Mouse (Mus musculus) megakaryocyte, embryonic 14.5 days (primary cell): Measurements from ENCODE around the gene Nfic. TPM values are rescaled to one million over a fixed set of nuclear protein-coding genes. Genes with fewer than 3 reads are reported as not detected.
"Not testable (repeated sequence)": the region's sequence is repeated elsewhere in the genome, so short reads cannot be mapped to it uniquely, and the experiment has no call there.

Experiments
- H3K27me3 ChIP-seq: replicated peaks from 2 replicates; pipeline ENCODE3; 2012; ENCODE audit warnings: inconsistent platforms
- H3K36me3 ChIP-seq: replicated peaks from 2 replicates; pipeline ENCODE3; 2012; ENCODE audit warnings: low read length, inconsistent platforms, mixed read lengths
- H3K4me1 ChIP-seq: 2 replicates; pipeline ENCODE4 v1.6.1; 2012; ENCODE audit warnings: inconsistent platforms
- H3K4me3 ChIP-seq: replicated peaks from 2 replicates; pipeline ENCODE3; 2012; ENCODE audit warnings: moderate library complexity, mild to moderate bottlenecking, inconsistent platforms
- H3K9me3 ChIP-seq: 2 replicates; pipeline ENCODE4 v1.6.1; 2012; ENCODE audit warnings: inconsistent platforms
- FLI1 ChIP-seq: IDR thresholded peaks from 2 replicates; pipeline ENCODE4 v1.6.1; 2012; ENCODE audit warnings: low read length, inconsistent platforms, mixed read lengths
- GATA1 ChIP-seq: IDR thresholded peaks from 3 replicates; pipeline ENCODE4 v1.6.1; 2012; ENCODE audit warnings: mixed read lengths, low read length, inconsistent platforms, borderline replicate concordance
- polyA plus RNA-seq: library from polyadenylated mRNA; stranded (reverse); fragments of >175 nt; gene quantifications from 2 replicates; pipeline ENCODE4 v1.2.3, GENCODE M21; 2012; ENCODE audit warnings: low replicate concordance; ENCODE audit not compliant: insufficient read depth

Nfic gene
- polyA plus RNA-seq, 1 experiment = 184 TPM

GRCm38 (mm10) chr10:81452237-81452946 lies 3.0 kb downstream of the Nfic start:
- Histone ChIP-seq H3K4me1 (peaks cover 33% of the 10 kb centered on the region), H3K36me3 (no peaks in the 10 kb centered on the region), H3K9me3 (no peaks in the 10 kb centered on the region), H3K4me3 (peak overlapping the region; percentile 78), H3K27me3 (peaks cover 72% of the 10 kb centered on the region)
- TF ChIP-seq GATA1 (no peak), FLI1 (no peak)

DNA sequence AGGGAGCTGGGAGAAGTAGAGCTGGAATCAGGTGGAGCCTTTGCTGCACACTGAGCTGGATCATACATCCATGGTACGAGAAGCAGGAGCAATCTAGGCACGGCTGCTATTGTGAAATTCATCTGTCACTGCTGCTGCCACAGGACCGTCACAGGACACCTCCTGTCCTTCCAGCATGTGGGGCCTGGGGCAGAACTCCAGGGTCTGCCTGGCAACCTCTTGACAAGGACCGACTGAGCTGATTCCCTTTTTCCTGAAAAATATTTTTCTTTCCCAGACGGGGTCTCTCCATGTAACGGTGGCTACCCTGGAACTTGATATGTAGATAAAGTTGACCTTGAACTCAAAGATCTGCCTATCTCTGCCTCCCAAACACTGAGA lies 4.1 kb downstream of the Nfic start:
- TF ChIP-seq FLI1 (no peak), GATA1 (no peak)
- H3K4me1 ChIP-seq = peaks cover 25% of the 10 kb centered on the region
- H3K9me3 ChIP-seq = no peaks in the 10 kb centered on the region
- H3K4me3 ChIP-seq = no peak overlapping the region
- no peaks in the 10 kb centered on the region for H3K36me3 ChIP-seq
- H3K27me3 ChIP-seq = peaks cover 66% of the 10 kb centered on the region

- H3K9me3 ChIP-seq = no peaks in the 10 kb centered on the region
- no peak for TF ChIP-seq GATA1
- TF ChIP-seq FLI1 = no peak
- no peaks in the 10 kb centered on the region for H3K36me3 ChIP-seq
- peaks cover 24% of the 10 kb centered on the region for H3K4me1 ChIP-seq
- peaks cover 62% of the 10 kb centered on the region for H3K27me3 ChIP-seq
- H3K4me3 ChIP-seq = no peak overlapping the region
Measured at GRCm38 (mm10) chr10:81450641-81451364, 4.6 kb downstream of the Nfic start.

- H3K4me3 ChIP-seq = no peak overlapping the region
- TF ChIP-seq GATA1 (no peak), FLI1 (no peak)
- H3K36me3 ChIP-seq = no peaks in the 10 kb centered on the region
- H3K4me1 ChIP-seq = peaks cover 21% of the 10 kb centered on the region
- no peaks in the 10 kb centered on the region for H3K9me3 ChIP-seq
- peaks cover 55% of the 10 kb centered on the region for H3K27me3 ChIP-seq
Measured at GRCm38 (mm10) chr10:81450140-81450539, 5.3 kb downstream of the Nfic start.

GRCm38 (mm10) chr10:81445516-81445915 lies 9.9 kb downstream of the Nfic start:
- peaks cover 24% of the 10 kb centered on the region for H3K27me3 ChIP-seq
- H3K4me1 ChIP-seq, H3K9me3 ChIP-seq, H3K4me3 ChIP-seq, H3K36me3 ChIP-seq: not testable (repeated sequence)

DNA sequence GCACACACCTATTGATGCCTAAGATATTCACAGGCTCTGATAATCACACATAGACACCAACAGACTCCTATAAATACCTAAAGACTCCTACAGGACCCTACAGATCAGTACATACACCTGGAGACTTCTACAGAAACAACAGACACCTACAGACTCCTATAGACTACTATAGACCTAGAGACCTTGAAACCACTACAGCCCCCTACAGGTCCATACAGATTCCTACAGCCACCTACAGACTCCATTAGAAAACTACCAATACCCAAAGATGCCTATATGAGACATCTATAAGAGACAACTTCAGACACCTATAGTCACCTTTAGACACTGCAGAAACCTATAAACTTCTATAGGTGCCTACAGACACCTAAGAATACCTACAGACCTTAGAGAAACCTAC lies 14.4 kb downstream of the Nfic start:
- TF ChIP-seq FLI1 = no peak
- no peak for TF ChIP-seq GATA1
- Histone ChIP-seq H3K9me3 (no peaks in the 10 kb centered on the region), H3K27me3 (peaks cover 15% of the 10 kb centered on the region), H3K36me3 (no peaks in the 10 kb centered on the region), H3K4me1 (no peaks in the 10 kb centered on the region), H3K4me3 (no peak overlapping the region)

DNA sequence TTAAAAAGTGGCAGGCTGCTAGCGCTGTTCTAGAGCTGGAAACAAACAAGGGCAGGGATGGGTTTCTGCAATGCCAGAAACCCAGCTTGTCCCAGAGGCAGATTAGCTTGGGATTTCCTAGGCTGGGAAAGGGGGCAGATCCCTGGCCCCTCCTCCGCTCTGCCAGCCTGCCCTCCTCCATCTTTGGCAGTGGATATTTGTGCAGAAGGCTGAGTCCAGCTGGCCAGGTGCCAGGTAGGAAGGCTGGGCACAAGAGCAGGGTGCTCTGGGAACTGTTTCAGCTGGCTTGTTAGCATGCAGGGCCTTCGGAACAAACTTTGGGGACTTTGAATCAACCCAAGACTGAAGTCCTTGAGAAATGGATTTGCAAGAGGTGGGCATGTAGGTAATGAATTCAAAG lies 20.0 kb downstream of the Nfic start:
- TF ChIP-seq FLI1 = no peak
- TF ChIP-seq GATA1 = no peak
- Histone ChIP-seq H3K27me3 (peaks cover 3% of the 10 kb centered on the region), H3K4me3 (no peak overlapping the region), H3K9me3 (no peaks in the 10 kb centered on the region), H3K36me3 (no peaks in the 10 kb centered on the region), H3K4me1 (peaks cover 47% of the 10 kb centered on the region)

DNA sequence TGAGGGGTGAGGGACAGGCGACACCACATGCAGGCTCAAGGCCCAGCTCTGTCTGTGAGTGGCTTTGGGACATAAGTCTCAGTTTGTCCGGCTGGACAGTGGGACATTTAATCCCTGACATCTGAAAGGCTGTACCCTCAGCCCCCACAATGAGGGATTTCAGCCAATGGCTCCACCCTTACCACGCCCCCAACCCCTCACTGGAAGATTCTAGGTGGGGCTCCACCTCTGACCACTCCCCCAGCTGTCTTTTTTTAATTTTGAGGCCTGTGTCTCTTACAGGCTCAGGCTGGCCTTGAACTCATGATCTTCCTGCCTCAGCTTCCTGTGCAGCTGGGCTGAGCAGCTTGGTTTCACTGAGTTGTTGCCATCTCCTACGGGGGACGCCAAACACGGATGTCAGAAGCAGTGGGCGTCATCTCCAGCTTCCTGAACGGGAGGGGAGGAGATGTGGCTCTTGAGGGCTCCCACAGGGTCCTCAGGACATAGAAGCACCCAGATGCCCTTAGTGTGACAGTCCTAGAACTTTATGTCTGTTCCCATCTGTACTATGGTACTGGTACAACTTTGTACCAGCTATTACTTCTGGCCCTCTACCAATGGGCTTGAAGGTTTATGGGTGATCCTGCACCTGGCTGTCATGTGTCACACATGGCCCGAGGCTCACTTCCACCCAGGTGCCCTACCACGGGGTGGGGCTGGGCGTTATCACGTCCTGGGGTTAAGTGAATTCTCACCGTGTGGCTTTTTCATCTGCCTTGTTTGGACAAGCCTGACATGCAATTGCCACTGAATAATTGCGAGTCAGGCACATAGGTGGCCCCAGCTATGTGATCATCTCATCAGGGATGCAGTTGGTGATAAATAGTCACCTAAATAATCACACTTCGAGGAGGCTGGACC lies 20.8 kb downstream of the Nfic start:
- peaks cover 50% of the 10 kb centered on the region for H3K4me1 ChIP-seq
- no peaks in the 10 kb centered on the region for H3K36me3 ChIP-seq
- TF ChIP-seq GATA1 (no peak), FLI1 (no peak)
- H3K9me3 ChIP-seq = no peaks in the 10 kb centered on the region
- peak overlapping the region; percentile 57 for H3K4me3 ChIP-seq
- no peaks in the 10 kb centered on the region for H3K27me3 ChIP-seq

- no peaks in the 10 kb centered on the region for H3K9me3 ChIP-seq
- no peak for TF ChIP-seq FLI1
- TF ChIP-seq GATA1 = no peak
- H3K36me3 ChIP-seq = no peaks in the 10 kb centered on the region
- H3K27me3 ChIP-seq = no peaks in the 10 kb centered on the region
- peaks cover 59% of the 10 kb centered on the region for H3K4me1 ChIP-seq
- H3K4me3 ChIP-seq = peak overlapping the region; percentile 59
Measured at GRCm38 (mm10) chr10:81433541-81434289, 21.7 kb downstream of the Nfic start.
